Mouse (Mus musculus) spleen, adult 2 months (tissue): ENCODE results near the gene Rnaseh1. TPM values are rescaled to one million over a fixed set of nuclear protein-coding genes. Genes with fewer than 3 reads are reported as not detected.

Experiments used
- DNase-seq, 2 experiments: peaks; one replicate each; pipeline versions ENCODE4 v3.0.0 to v3.0.0-alpha.2; 2012 to 2021; ENCODE audit warnings: low spot score in 2 of 2, low read depth in 1 of 2
- H3K27ac ChIP-seq: fragments of 200-500 bp; 2 replicates; pipeline ENCODE4 v1.5.1; 2012; ENCODE audit warnings: low read length, inconsistent platforms; ENCODE audit not compliant: insufficient read depth
- H3K27me3 ChIP-seq: fragments of 200-500 bp; 2 replicates; pipeline ENCODE4 v1.6.1; 2012; ENCODE audit warnings: mild to moderate bottlenecking, moderate library complexity, low read length, inconsistent platforms; ENCODE audit not compliant: control insufficient read depth, insufficient read depth
- H3K36me3 ChIP-seq: fragments of 200-500 bp; 2 replicates; pipeline ENCODE4 v1.6.1; 2012; ENCODE audit warnings: mild to moderate bottlenecking, low read length, inconsistent platforms; ENCODE audit not compliant: control insufficient read depth, insufficient read depth
- H3K4me1 ChIP-seq: fragments of 200-500 bp; 2 replicates; pipeline ENCODE4 v1.6.1; 2011; ENCODE audit warnings: inconsistent platforms; ENCODE audit not compliant: control insufficient read depth, insufficient read depth, insufficient read length
- H3K4me3 ChIP-seq: fragments of 200-500 bp; 2 replicates; pipeline ENCODE4 v1.5.1; 2011; ENCODE audit warnings: mild to moderate bottlenecking, inconsistent platforms; ENCODE audit not compliant: insufficient read depth, insufficient read length; ENCODE audit errors: extremely low read depth
- CTCF ChIP-seq: fragments of 200-500 bp; IDR thresholded peaks from 2 replicates; pipeline ENCODE4 v1.5.1; 2011; ENCODE audit warnings: mild to moderate bottlenecking, inconsistent platforms; ENCODE audit not compliant: insufficient read depth, insufficient read length, insufficient replicate concordance; ENCODE audit errors: extremely low read depth
- POLR2A ChIP-seq: fragments of 200-500 bp; IDR thresholded peaks from 2 replicates; pipeline ENCODE4 v1.6.1; 2011; ENCODE audit warnings: low read depth, low read length, inconsistent platforms
- WGBS: fragments of 180-500 bp; shearing (Covaris S2); methylation state at CpG from one replicate; pipeline ENCODE4 v1.1.7; 2018; 5-methylcytosine and 5-hydroxymethylcytosine counted together
- polyA plus RNA-seq: library from polyadenylated mRNA; depleted of rRNA; stranded (reverse); fragments of >200 nt; gene quantifications from 2 replicates; pipeline ENCODE4 v1.2.3, GENCODE M21; 2012

Rnaseh1 gene
- polyA plus RNA-seq, 1 experiment, result 10.2 TPM

GRCm38 (mm10) chr12:28621451-28622166 is 27.8 kb upstream of the Rnaseh1 start:
- H3K36me3 ChIP-seq, result no peaks in the 10 kb centered on the region
- TF ChIP-seq CTCF, result no peak
- TF ChIP-seq POLR2A, result no peak
- 36% methylated on average over 7 of the region's 7 CpGs for WGBS
- H3K4me1 ChIP-seq, result no peaks in the 10 kb centered on the region
- no peak for DNase-seq
- no peak overlapping the region for H3K27ac ChIP-seq
- H3K4me3 ChIP-seq, result no peak overlapping the region
- H3K27me3 ChIP-seq, result no peaks in the 10 kb centered on the region

GRCm38 (mm10) chr12:28622167-28622532 is 27.3 kb upstream of the Rnaseh1 start:
- 67% methylated on average over 5 of the region's 5 CpGs for WGBS
- DNase-seq, result no peak
- H3K4me1 ChIP-seq, result no peaks in the 10 kb centered on the region
- no peak overlapping the region for H3K4me3 ChIP-seq
- no peak overlapping the region for H3K27ac ChIP-seq
- TF ChIP-seq POLR2A, result no peak
- H3K36me3 ChIP-seq, result no peaks in the 10 kb centered on the region
- H3K27me3 ChIP-seq, result no peaks in the 10 kb centered on the region

GRCm38 (mm10) chr12:28622641-28623040 is 26.8 kb upstream of the Rnaseh1 start:
- no peaks in the 10 kb centered on the region for H3K36me3 ChIP-seq
- 84% methylated on average over 1 of the region's 1 CpGs for WGBS

GRCm38 (mm10) chr12:28623195-28623594 is 26.2 kb upstream of the Rnaseh1 start, which contains the start of gene Colec11:
Colec11 (minus strand) TSS chr12:28623377.
- DNase-seq, result no peak
- WGBS, result 59% methylated on average over 5 of the region's 5 CpGs
- H3K4me3 ChIP-seq, result no peak within 1 kb of the TSS
- no peaks in the 10 kb centered on the region for H3K27me3 ChIP-seq
- H3K27ac ChIP-seq, result no peak within 1 kb of the TSS
- H3K4me1 ChIP-seq, result no peaks in the 10 kb centered on the region
- no peak for TF ChIP-seq POLR2A
- H3K36me3 ChIP-seq, result no peaks in the 10 kb centered on the region; the same call in 1 of the 2 replicates

More at GRCm38 (mm10) chr12:28622641-28623040, 26.8 kb upstream of the Rnaseh1 start:
- Histone ChIP-seq H3K27me3 (no peaks in the 10 kb centered on the region), H3K4me1 (no peaks in the 10 kb centered on the region), H3K4me3 (no peak overlapping the region), H3K27ac (no peak overlapping the region)
- DNase-seq, result no peak
- TF ChIP-seq POLR2A (no peak), CTCF (no peak)

- H3K27ac ChIP-seq, result no peak overlapping the region
- H3K27me3 ChIP-seq, result no peaks in the 10 kb centered on the region
- no peak for DNase-seq
- no peak overlapping the region for H3K4me3 ChIP-seq
- WGBS, result 86% methylated on average over 2 of the region's 2 CpGs
- H3K36me3 ChIP-seq, result peaks cover under 1% of the 10 kb centered on the region
- H3K4me1 ChIP-seq, result no peaks in the 10 kb centered on the region
- TF ChIP-seq POLR2A (no peak), CTCF (no peak)
These were observed 25.2 kb upstream of the Rnaseh1 start for GRCm38 (mm10) chr12:28624251-28624650.

- Histone ChIP-seq H3K27me3 (no peaks in the 10 kb centered on the region), H3K27ac (no peak overlapping the region), H3K4me3 (no peak overlapping the region), H3K36me3 (peaks cover 10% of the 10 kb centered on the region), H3K4me1 (no peaks in the 10 kb centered on the region)
- 86% methylated on average over 7 of the region's 7 CpGs for WGBS
- no peak for DNase-seq
- TF ChIP-seq CTCF, result no peak
- TF ChIP-seq POLR2A, result no peak
These were observed 24.0 kb upstream of the Rnaseh1 start for GRCm38 (mm10) chr12:28625407-28625806.

- Histone ChIP-seq H3K27me3 (no peaks in the 10 kb centered on the region), H3K27ac (no peak overlapping the region), H3K4me3 (no peak overlapping the region), H3K36me3 (peaks cover 23% of the 10 kb centered on the region), H3K4me1 (no peaks in the 10 kb centered on the region)
- WGBS, result 65% methylated on average over 4 of the region's 4 CpGs
- TF ChIP-seq CTCF (no peak), POLR2A (no peak)
- DNase-seq, result no peak
These were observed 22.3 kb upstream of the Rnaseh1 start for GRCm38 (mm10) chr12:28627092-28627491.
